Mouse (Mus musculus) small intestine, adult 2 months (tissue): Measurements from ENCODE around the gene Ccm2.

Source experiments
- CTCF ChIP-seq: fragments of 200-500 bp; IDR thresholded peaks from 2 replicates; pipeline ENCODE4 v1.5.1; 2012; ENCODE audit warnings: low read depth, mild to moderate bottlenecking, control low read depth, inconsistent platforms, low read length, moderate library complexity, mixed read lengths; ENCODE audit not compliant: insufficient replicate concordance, insufficient read length; ENCODE audit errors: extremely low read depth
- POLR2A ChIP-seq: fragments of 200-500 bp; IDR thresholded peaks from 2 replicates; pipeline ENCODE4 v1.6.1; 2012; ENCODE audit warnings: low read depth, mild to moderate bottlenecking, control low read depth, inconsistent platforms, low read length, moderate library complexity

- no peak for TF ChIP-seq CTCF
- peak; percentile 47; the same call in 1 of the 2 replicates for TF ChIP-seq POLR2A
Measured at GRCm38 (mm10) chr11:6625478-6626387, 79.0 kb downstream of the Ccm2 start, which contains the start of gene Tbrg4.
